Mouse (Mus musculus) kidney, embryonic 15.5 days (tissue): ENCODE measurements at regions not wholly inside any gene's neighbourhood (a gene's known extent, or its start where the extent isn't known, plus 50 kb on each side); places are given as distances from the start of the nearest gene placed in this dataset.

ENCODE experiments used
- ATAC-seq: fragments of 200-750 bp; cut with Nextera tagmentation; replicated peaks from 2 replicates; pipeline ENCODE4 v1.8.0; 2017; ENCODE audit warnings: moderate TSS enrichment; ENCODE audit not compliant: low FRiP score
- H3K27ac ChIP-seq: fragments of 300-500 bp; sonication (generic); 2 replicates; pipeline ENCODE4 v1.5.1; 2015; ENCODE audit warnings: mild to moderate bottlenecking, inconsistent platforms
- H3K27me3 ChIP-seq: fragments of 300-500 bp; sonication (generic); 2 replicates; pipeline ENCODE4 v1.6.1; 2015; ENCODE audit warnings: inconsistent platforms
- H3K36me3 ChIP-seq: fragments of 300-500 bp; sonication (generic); 2 replicates; pipeline ENCODE4 v1.6.1; 2015; ENCODE audit warnings: inconsistent platforms
- H3K4me1 ChIP-seq: fragments of 300-500 bp; sonication (generic); 2 replicates; pipeline ENCODE4 v1.6.1; 2015; ENCODE audit warnings: inconsistent platforms
- H3K4me2 ChIP-seq: fragments of 300-500 bp; sonication (generic); 2 replicates; pipeline ENCODE4 v1.6.1; 2015; ENCODE audit warnings: moderate library complexity, mild to moderate bottlenecking, inconsistent platforms
- H3K4me3 ChIP-seq: fragments of 300-500 bp; sonication (generic); replicated peaks from 2 replicates; pipeline ENCODE4 v1.5.1; 2015; ENCODE audit warnings: mild to moderate bottlenecking, inconsistent platforms
- H3K9ac ChIP-seq: fragments of 300-500 bp; sonication (generic); 2 replicates; pipeline ENCODE4 v1.6.1; 2015; ENCODE audit warnings: mild to moderate bottlenecking, inconsistent platforms
- H3K9me3 ChIP-seq: fragments of 300-500 bp; sonication (generic); replicated peaks from 2 replicates; pipeline ENCODE4 v1.6.1; 2016; ENCODE audit warnings: inconsistent platforms
- WGBS: fragments of 180-500 bp; shearing (Covaris S2); methylation state at CpG from one replicate; pipeline ENCODE4 v1.1.7; 2015; ENCODE audit warnings: mixed read lengths; 5-methylcytosine and 5-hydroxymethylcytosine counted together

DNA sequence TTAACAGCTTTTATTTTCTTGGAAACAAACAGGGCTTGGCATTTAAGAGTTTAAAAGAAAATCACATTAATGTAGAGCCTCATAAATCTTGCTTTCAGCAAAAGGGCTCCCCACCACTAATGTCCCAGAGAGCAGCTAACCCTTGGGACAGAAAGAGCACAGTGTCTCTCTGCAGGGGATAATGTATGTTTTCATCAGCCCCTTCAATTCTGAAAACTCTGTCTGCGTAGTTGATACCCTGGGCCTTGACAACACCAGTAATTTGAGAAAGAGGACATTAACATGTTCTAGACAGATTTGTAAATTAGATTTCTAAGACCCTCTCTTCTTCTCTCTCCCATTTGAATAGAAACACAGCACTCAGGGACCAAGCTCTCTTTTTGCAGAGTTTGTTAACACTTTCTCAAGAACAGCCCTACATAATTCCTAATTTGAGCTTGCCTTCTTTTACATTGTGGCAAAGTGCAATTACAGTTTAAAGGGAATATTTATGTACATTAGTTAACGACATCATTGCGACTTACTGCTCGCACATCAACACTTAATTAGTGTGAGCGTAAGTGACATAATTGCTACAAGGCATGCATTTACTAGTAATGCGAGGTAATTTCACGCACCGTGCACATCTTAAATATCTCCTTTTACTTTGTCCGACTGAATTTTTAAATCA is 444.7 kb downstream of the Psat1 start:
- 60% methylated on average over 9 of the region's 9 CpGs for WGBS
- Histone ChIP-seq H3K9me3 (no peaks in the 10 kb centered on the region), H3K27me3 (no peaks in the 10 kb centered on the region), H3K4me2 (no peak overlapping the region), H3K27ac (no peak overlapping the region), H3K4me1 (no peaks in the 10 kb centered on the region), H3K36me3 (no peaks in the 10 kb centered on the region), H3K9ac (no peak overlapping the region), H3K4me3 (no peak overlapping the region)
- ATAC-seq = no peak

- Histone ChIP-seq H3K36me3 (no peaks in the 10 kb centered on the region), H3K27me3 (no peaks in the 10 kb centered on the region), H3K4me3 (no peak overlapping the region), H3K4me2 (no peak overlapping the region), H3K27ac (no peak overlapping the region), H3K9me3 (no peaks in the 10 kb centered on the region), H3K9ac (no peak overlapping the region), H3K4me1 (no peaks in the 10 kb centered on the region)
- WGBS = 84% methylated on average over 1 of the region's 1 CpGs
- no peak for ATAC-seq
These were observed 451.6 kb downstream of the Psat1 start for GRCm38 (mm10) chr19:15495532-15495931.

DNA sequence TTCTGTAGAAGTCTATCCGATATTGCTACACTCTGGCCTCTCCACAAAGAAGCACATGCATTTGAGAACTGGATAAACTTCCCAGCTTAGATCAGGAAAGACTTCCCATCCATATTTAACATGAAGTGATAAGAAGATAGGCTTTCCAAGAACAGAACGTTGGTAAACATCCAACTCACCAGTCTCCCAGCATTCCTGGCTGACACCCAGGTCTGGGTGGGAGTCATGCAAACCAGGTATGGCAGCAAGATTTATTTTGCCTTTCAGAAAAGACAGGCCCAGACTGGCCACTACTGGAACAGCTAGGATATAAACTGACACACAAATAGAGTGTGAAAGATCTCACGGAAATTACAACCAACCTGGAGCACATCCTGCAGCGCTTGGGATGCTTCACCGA is 459.6 kb downstream of the Psat1 start:
- WGBS = 81% methylated on average over 5 of the region's 5 CpGs
- ATAC-seq = no peak
- no peak overlapping the region for H3K4me3 ChIP-seq

DNA sequence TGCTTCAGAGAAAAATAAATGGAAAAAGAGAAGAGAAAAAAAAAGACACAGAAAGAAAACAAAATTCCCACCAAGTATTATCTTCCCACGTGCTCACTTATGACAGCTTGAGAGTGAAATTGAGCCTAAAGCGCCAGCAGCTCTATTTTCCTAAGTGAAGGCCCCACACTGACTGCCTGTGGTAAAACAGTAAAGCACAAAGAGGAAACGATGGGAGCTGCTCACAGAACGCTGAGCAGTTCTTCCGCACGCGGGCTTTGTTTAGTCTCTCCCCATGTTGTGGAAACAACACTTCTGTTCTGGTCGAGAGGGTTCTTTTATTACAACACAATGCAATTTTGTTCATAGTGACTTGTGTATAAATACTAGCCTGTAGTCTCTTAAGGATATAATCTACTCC is 465.5 kb downstream of the Psat1 start:
- 45% methylated on average over 8 of the region's 8 CpGs for WGBS
- no peak overlapping the region for H3K27ac ChIP-seq
- no peak overlapping the region for H3K4me2 ChIP-seq
- ATAC-seq = no peak
- no peaks in the 10 kb centered on the region for H3K9me3 ChIP-seq
- H3K36me3 ChIP-seq = no peaks in the 10 kb centered on the region
- H3K27me3 ChIP-seq = no peaks in the 10 kb centered on the region
- H3K9ac ChIP-seq = no peak overlapping the region
- no peak overlapping the region for H3K4me3 ChIP-seq
- H3K4me1 ChIP-seq = no peaks in the 10 kb centered on the region

More for the DNA sequence above, 459.6 kb downstream of the Psat1 start:
- H3K4me2 ChIP-seq = no peak overlapping the region
- no peaks in the 10 kb centered on the region for H3K9me3 ChIP-seq
- H3K4me1 ChIP-seq = no peaks in the 10 kb centered on the region
- no peaks in the 10 kb centered on the region for H3K27me3 ChIP-seq
- no peak overlapping the region for H3K27ac ChIP-seq
- H3K9ac ChIP-seq = no peak overlapping the region
- H3K36me3 ChIP-seq = no peaks in the 10 kb centered on the region

- Histone ChIP-seq H3K4me3 (no peak overlapping the region), H3K27me3 (no peaks in the 10 kb centered on the region), H3K9ac (no peak overlapping the region), H3K36me3 (no peaks in the 10 kb centered on the region), H3K4me1 (no peaks in the 10 kb centered on the region), H3K9me3 (no peaks in the 10 kb centered on the region), H3K4me2 (no peak overlapping the region), H3K27ac (no peak overlapping the region)
- 87% methylated on average over 10 of the region's 10 CpGs for WGBS
- no peak for ATAC-seq
These were observed 477.6 kb downstream of the Psat1 start for GRCm38 (mm10) chr19:15469541-15469940.

DNA sequence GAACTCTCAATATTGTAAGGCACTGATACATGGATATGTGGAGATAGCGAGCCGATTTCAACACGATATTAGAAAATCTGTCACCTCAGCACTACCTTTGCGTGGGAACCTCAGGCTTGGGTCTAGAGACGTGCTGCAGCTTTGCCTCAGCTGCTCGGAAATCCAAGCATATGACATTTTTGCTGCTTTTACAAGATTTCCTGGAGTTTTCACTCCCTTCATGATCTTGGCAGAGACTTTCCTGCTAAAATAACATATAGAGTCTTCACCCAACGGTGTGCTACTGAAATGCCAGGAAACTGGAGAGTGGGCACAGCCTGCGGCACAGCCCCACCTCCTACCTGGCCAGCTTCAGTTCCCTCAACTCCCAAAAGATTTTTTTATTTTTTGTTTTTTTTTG is 480.4 kb downstream of the Psat1 start:
- 85% methylated on average over 8 of the region's 8 CpGs for WGBS
- H3K4me3 ChIP-seq = no peak overlapping the region
- no peak overlapping the region for H3K27ac ChIP-seq
- no peaks in the 10 kb centered on the region for H3K4me1 ChIP-seq
- ATAC-seq = no peak
- H3K36me3 ChIP-seq = no peaks in the 10 kb centered on the region
- H3K9me3 ChIP-seq = no peaks in the 10 kb centered on the region
- H3K27me3 ChIP-seq = no peaks in the 10 kb centered on the region
- H3K4me2 ChIP-seq = no peak overlapping the region
- H3K9ac ChIP-seq = no peak overlapping the region

DNA sequence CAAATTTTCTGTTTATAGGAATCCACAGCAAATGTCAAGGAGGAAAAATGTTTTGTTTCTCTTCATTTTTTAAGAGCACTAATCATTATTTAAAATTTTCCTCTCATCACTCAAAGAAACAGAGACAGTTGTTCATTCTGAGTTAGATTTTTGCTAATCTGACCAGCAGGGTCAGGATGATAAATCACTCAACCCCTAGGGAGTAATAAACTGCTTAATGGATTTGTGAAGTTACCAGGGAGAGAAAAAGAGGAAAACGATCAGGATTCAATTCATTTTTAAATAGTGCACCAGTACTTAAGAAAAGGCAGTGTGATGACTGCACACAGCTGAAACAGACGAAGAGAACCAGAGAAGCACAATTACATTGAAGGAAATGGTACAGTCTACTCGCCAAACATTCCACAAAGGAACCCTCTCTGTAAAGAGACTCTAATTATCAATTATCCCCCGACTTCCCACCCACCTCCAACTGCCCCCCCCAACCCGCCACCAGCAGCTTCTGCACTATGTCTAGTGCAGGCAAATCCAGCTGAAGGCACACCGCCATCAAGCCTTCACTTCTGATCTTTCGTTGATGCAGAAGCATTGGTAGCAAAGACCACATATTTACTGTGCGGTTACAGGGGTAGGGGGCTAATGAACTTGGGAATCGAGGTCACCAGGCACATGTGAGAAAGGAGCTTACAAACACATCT is 481.9 kb downstream of the Psat1 start:
- no peak overlapping the region for H3K4me2 ChIP-seq
- H3K9ac ChIP-seq = no peak overlapping the region
- 41% methylated on average over 9 of the region's 9 CpGs for WGBS
- no peaks in the 10 kb centered on the region for H3K4me1 ChIP-seq
- no peak overlapping the region for H3K4me3 ChIP-seq
- no peak overlapping the region for H3K27ac ChIP-seq
- no peaks in the 10 kb centered on the region for H3K9me3 ChIP-seq
- H3K36me3 ChIP-seq = no peaks in the 10 kb centered on the region
- ATAC-seq = no peak
- H3K27me3 ChIP-seq = no peaks in the 10 kb centered on the region

DNA sequence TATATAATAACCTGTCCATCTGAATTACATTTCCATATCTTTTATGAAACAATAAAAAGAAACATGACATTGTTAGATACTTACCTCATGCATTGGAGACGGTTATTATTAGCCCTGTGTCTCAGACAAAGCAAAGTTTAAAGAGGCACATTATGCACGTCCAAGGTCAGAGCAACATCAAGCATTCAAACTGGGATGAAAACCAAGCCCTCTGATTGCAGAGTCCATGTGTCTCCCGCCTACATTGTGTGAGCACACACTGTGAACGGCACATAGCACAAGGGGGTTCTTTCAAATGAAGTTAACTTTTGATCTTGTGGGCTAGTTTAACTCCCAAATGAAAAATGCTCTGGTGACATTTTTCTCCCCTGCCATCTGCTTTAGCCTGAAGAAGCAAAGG is 489.3 kb downstream of the Psat1 start:
- Histone ChIP-seq H3K4me1 (no peaks in the 10 kb centered on the region), H3K9me3 (no peaks in the 10 kb centered on the region), H3K27me3 (no peaks in the 10 kb centered on the region), H3K36me3 (no peaks in the 10 kb centered on the region), H3K9ac (no peak overlapping the region), H3K27ac (no peak overlapping the region), H3K4me2 (no peak overlapping the region), H3K4me3 (no peak overlapping the region)
- WGBS = 69% methylated on average over 4 of the region's 4 CpGs
- no peak for ATAC-seq

GRCm38 (mm10) chr19:15456943-15457735 is 490.0 kb downstream of the Psat1 start:
- H3K9ac ChIP-seq = no peak overlapping the region
- no peaks in the 10 kb centered on the region for H3K4me1 ChIP-seq
- no peaks in the 10 kb centered on the region for H3K9me3 ChIP-seq
- 26% methylated on average over 9 of the region's 9 CpGs for WGBS
- H3K27me3 ChIP-seq = no peaks in the 10 kb centered on the region
- H3K4me3 ChIP-seq = no peak overlapping the region
- no peak for ATAC-seq
- no peak overlapping the region for H3K27ac ChIP-seq
- H3K36me3 ChIP-seq = no peaks in the 10 kb centered on the region
- no peak overlapping the region for H3K4me2 ChIP-seq

- H3K4me3 ChIP-seq = no peak overlapping the region
- no peak overlapping the region for H3K27ac ChIP-seq
- no peaks in the 10 kb centered on the region for H3K36me3 ChIP-seq
- H3K9ac ChIP-seq = no peak overlapping the region
- 51% methylated on average over 5 of the region's 5 CpGs for WGBS
- H3K27me3 ChIP-seq = no peaks in the 10 kb centered on the region
- no peaks in the 10 kb centered on the region for H3K9me3 ChIP-seq
- H3K4me2 ChIP-seq = no peak overlapping the region
- ATAC-seq = no peak
- no peaks in the 10 kb centered on the region for H3K4me1 ChIP-seq
These were observed 498.1 kb downstream of the Psat1 start for GRCm38 (mm10) chr19:15448989-15449388.

DNA sequence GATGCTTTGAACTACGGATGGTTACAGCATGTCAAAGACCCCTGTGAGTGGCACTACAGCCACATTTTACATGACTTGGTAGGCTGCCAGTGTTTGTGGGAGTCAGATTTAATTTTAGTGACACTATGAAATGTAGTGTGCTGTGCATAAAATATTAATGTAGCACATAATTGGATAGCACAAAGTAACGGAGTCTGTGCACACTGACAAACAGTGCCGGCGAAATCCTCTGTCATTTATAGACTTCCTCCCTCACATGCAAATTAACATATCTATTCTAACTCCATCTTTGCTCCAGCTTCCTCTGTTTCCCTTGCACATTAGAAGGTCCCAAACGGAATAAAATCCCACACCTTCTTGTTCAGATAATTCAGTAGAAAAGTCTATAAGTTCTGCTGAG is 515.3 kb downstream of the Psat1 start:
- no peak overlapping the region for H3K4me3 ChIP-seq
- whole genome bisulfite sequencing = 79% methylated on average over 5 of the region's 5 CpGs
- H3K4me1 ChIP-seq = no peaks in the 10 kb centered on the region
- no peak overlapping the region for H3K27ac ChIP-seq
- no peak for ATAC-seq
- no peak overlapping the region for H3K4me2 ChIP-seq
- H3K9me3 ChIP-seq = no peaks in the 10 kb centered on the region
- no peaks in the 10 kb centered on the region for H3K27me3 ChIP-seq
- no peaks in the 10 kb centered on the region for H3K36me3 ChIP-seq
- H3K9ac ChIP-seq = no peak overlapping the region

DNA sequence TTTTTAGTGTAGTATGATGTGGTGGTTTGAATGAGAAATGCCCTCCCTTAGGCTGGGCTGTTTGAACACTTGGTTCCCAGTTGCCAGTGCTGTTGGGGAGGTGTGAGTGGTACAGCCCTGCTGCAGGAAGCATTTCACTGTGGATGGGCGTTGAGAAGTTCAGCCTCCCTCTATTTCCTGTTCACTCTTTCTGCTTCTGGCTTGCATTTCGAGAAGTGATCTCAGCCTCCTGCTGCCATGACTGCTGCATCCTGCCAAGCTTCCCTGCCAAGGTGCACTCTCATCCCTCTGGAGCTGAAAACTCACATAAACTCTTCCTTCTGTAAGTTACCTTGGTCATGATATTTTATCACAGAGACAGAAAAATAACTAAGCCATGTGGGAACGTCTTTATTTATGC is 525.8 kb downstream of the Psat1 start:
- Histone ChIP-seq H3K36me3 (no peaks in the 10 kb centered on the region), H3K4me3 (no peak overlapping the region), H3K27me3 (no peaks in the 10 kb centered on the region), H3K27ac (no peak overlapping the region), H3K9me3 (no peaks in the 10 kb centered on the region), H3K4me2 (no peak overlapping the region), H3K9ac (no peak overlapping the region), H3K4me1 (no peaks in the 10 kb centered on the region)
- ATAC-seq = no peak
- WGBS = 46% methylated on average over 3 of the region's 3 CpGs
